28 mouse cellular contexts compared by ENCODE assay signal in the genomic region with DNA sequence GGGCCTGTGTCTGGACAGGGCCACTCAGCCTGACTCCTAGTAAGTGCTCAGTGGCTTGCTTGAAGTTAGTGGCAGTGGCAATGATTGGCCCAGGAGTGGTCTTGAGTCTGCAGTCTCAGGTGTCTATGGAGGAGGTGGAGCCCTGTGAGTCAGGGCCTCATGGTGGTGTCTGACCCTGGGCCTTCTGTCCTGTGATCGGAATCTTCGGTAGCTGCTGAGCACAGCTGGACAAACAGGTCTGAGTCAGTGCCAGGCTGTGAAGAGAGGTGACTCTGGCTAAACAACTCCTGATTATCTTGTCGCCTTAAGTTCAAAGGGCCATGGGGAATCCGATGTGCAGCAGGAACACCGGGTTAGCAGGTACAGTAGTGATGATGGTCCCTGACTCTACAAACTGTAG. TPM values are rescaled to one million over a fixed set of nuclear protein-coding genes. Genes with fewer than 3 reads are reported as not detected.
DNase-seq lines count a peak whose midpoint lies in the region; ATAC-seq lines count a peak whose summit lies in the region.
"Had no signal": no experiment of that assay in that cellular context is flagged by ENCODE, and none has a peak within 500 bp of the region (broad histone marks: within the 10 kb centered on the region; RNA-seq: fewer than 3 reads in every experiment).

No protein-coding gene starts in this region.

- 0 out of 2 replicates have a peak overlapping the region, but pooled peaks have one; percentile 22 for H3K27ac ChIP-seq in forebrain, embryonic 10.5 days
- no peak overlapping the region for H3K27ac ChIP-seq in forebrain, embryonic 13.5 days
- H3K27ac ChIP-seq in hindbrain, embryonic 13.5 days, result 0 out of 2 replicates have a peak overlapping the region, but pooled peaks have one; percentile 14
- H3K27ac ChIP-seq in hindbrain, embryonic 16.5 days (ENCODE audit: low read depth, low read length), result no peak overlapping the region
- peak overlapping the region; percentile 53 for H3K27ac ChIP-seq in macrophage
- H3K27ac ChIP-seq in forebrain, embryonic 15.5 days (replicated peaks), result no peak overlapping the region
- H3K27ac ChIP-seq: hindbrain, embryonic 12.5 days; midbrain, embryonic 12.5 days had no signal

- H3K9me3 ChIP-seq in forebrain, embryonic 10.5 days, result no peaks in the 10 kb centered on the region
- H3K9me3 ChIP-seq in forebrain, embryonic 13.5 days (replicated peaks), result no peaks in the 10 kb centered on the region
- no peaks in the 10 kb centered on the region for H3K9me3 ChIP-seq in hindbrain, embryonic 13.5 days
- no peaks in the 10 kb centered on the region for H3K9me3 ChIP-seq in hindbrain, embryonic 16.5 days (ENCODE audit: control insufficient read depth, low read length)
- H3K9me3 ChIP-seq in forebrain, embryonic 15.5 days, result no peaks in the 10 kb centered on the region
- H3K9me3 ChIP-seq: embryonic facial prominence, embryonic 13.5 days; hindbrain, embryonic 12.5 days; limb, embryonic 15.5 days; midbrain, embryonic 12.5 days had no signal

- no peak overlapping the region for H3K9ac ChIP-seq in forebrain, embryonic 13.5 days
- H3K9ac ChIP-seq in hindbrain, embryonic 13.5 days, result no peak overlapping the region
- H3K9ac ChIP-seq in hindbrain, embryonic 16.5 days (ENCODE audit: low read depth, low read length), result no peak overlapping the region
- H3K9ac ChIP-seq in forebrain, embryonic 15.5 days (replicated peaks), result no peak overlapping the region
- H3K9ac ChIP-seq: embryonic facial prominence, embryonic 13.5 days; hindbrain, embryonic 12.5 days; limb, embryonic 15.5 days; midbrain, embryonic 12.5 days had no signal

- H3K36me3 ChIP-seq in forebrain, embryonic 10.5 days (replicated peaks), result peaks cover 38% of the 10 kb centered on the region
- H3K36me3 ChIP-seq in forebrain, embryonic 13.5 days (ENCODE audit: poor library complexity, severe bottlenecking), result no peaks in the 10 kb centered on the region
- peaks cover 6% of the 10 kb centered on the region; the same call in 1 of the 2 replicates for H3K36me3 ChIP-seq in hindbrain, embryonic 13.5 days
- H3K36me3 ChIP-seq in hindbrain, embryonic 16.5 days (ENCODE audit: control insufficient read depth, insufficient read depth, low read length), result no peaks in the 10 kb centered on the region
- no peaks in the 10 kb centered on the region for H3K36me3 ChIP-seq in macrophage (ENCODE audit: inconsistent target)
- H3K36me3 ChIP-seq in forebrain, embryonic 15.5 days, result no peaks in the 10 kb centered on the region
- H3K36me3 ChIP-seq: hindbrain, embryonic 12.5 days; midbrain, embryonic 12.5 days had no signal

- H3K79me2 ChIP-seq in macrophage (ENCODE audit: inconsistent target), result no peaks in the 10 kb centered on the region

- DNase-seq in forebrain, embryonic 10.5 days (ENCODE audit: extremely low spot score, low spot score), result no peak
- DNase-seq in 3T3-L1 (ENCODE audit: low read depth, low spot score), result peak; percentile 39
- DNase-seq: cerebellum, adult 11-12 months; cerebellum, postnatal 14 days; layer of hippocampus, adult 9-11 months; left cerebral cortex, postnatal 4 days; spleen, adult 18-20 months had no signal

- WGBS in forebrain, embryonic 10.5 days, result 87% methylated on average over 5 of the region's 5 CpGs
- 96% methylated on average over 5 of the region's 5 CpGs for WGBS in forebrain, embryonic 13.5 days
- 86% methylated on average over 5 of the region's 5 CpGs for WGBS in hindbrain, embryonic 13.5 days
- 91% methylated on average over 5 of the region's 5 CpGs for WGBS in hindbrain, embryonic 16.5 days
- WGBS in macrophage (ENCODE audit: missing documents), result 94% methylated on average over 5 of the region's 5 CpGs
- 91% methylated on average over 5 of the region's 5 CpGs for WGBS in forebrain, embryonic 15.5 days

- no peak overlapping the region for H3K4me2 ChIP-seq in forebrain, embryonic 13.5 days
- H3K4me2 ChIP-seq in hindbrain, embryonic 13.5 days, result no peak overlapping the region
- H3K4me2 ChIP-seq in hindbrain, embryonic 16.5 days (ENCODE audit: low read length), result no peak overlapping the region
- no peak overlapping the region for H3K4me2 ChIP-seq in forebrain, embryonic 15.5 days (replicated peaks)
- H3K4me2 ChIP-seq: embryonic facial prominence, embryonic 13.5 days; hindbrain, embryonic 12.5 days; limb, embryonic 15.5 days; midbrain, embryonic 12.5 days had no signal

- peaks cover 25% of the 10 kb centered on the region for H3K4me1 ChIP-seq in forebrain, embryonic 10.5 days
- peaks cover 4% of the 10 kb centered on the region; the same call in 1 of the 2 replicates for H3K4me1 ChIP-seq in forebrain, embryonic 13.5 days
- peaks cover 28% of the 10 kb centered on the region for H3K4me1 ChIP-seq in hindbrain, embryonic 13.5 days (replicated peaks)
- peaks cover 11% of the 10 kb centered on the region; the same call in 1 of the 2 replicates for H3K4me1 ChIP-seq in hindbrain, embryonic 16.5 days (ENCODE audit: control insufficient read depth, insufficient read depth, low read depth, low read length)
- peaks cover 7% of the 10 kb centered on the region; the same call in 1 of the 2 replicates for H3K4me1 ChIP-seq in forebrain, embryonic 15.5 days

- no peak overlapping the region for H3K4me3 ChIP-seq in forebrain, embryonic 10.5 days
- H3K4me3 ChIP-seq in forebrain, embryonic 13.5 days, result no peak overlapping the region
- H3K4me3 ChIP-seq in hindbrain, embryonic 13.5 days, result no peak overlapping the region
- H3K4me3 ChIP-seq in hindbrain, embryonic 16.5 days (ENCODE audit: low read length), result no peak overlapping the region
- no peak overlapping the region for H3K4me3 ChIP-seq in macrophage (ENCODE audit: inconsistent target)
- no peak overlapping the region for H3K4me3 ChIP-seq in forebrain, embryonic 15.5 days
- H3K4me3 ChIP-seq: embryonic facial prominence, embryonic 13.5 days; erythroblast, embryonic 14.5 days; hindbrain, embryonic 12.5 days; limb, embryonic 15.5 days; midbrain, embryonic 12.5 days had no signal

- H3K27me3 ChIP-seq in forebrain, embryonic 10.5 days (ENCODE audit: poor library complexity, severe bottlenecking), result no peaks in the 10 kb centered on the region
- H3K27me3 ChIP-seq in forebrain, embryonic 13.5 days, result no peaks in the 10 kb centered on the region
- H3K27me3 ChIP-seq in hindbrain, embryonic 13.5 days, result no peaks in the 10 kb centered on the region
- no peaks in the 10 kb centered on the region for H3K27me3 ChIP-seq in hindbrain, embryonic 16.5 days (replicated peaks; ENCODE audit: control insufficient read depth, insufficient read depth, low read length)
- H3K27me3 ChIP-seq in forebrain, embryonic 15.5 days, result no peaks in the 10 kb centered on the region
- H3K27me3 ChIP-seq: embryonic facial prominence, embryonic 13.5 days; hindbrain, embryonic 12.5 days; limb, embryonic 15.5 days; midbrain, embryonic 12.5 days had no signal

- ATAC-seq in forebrain, embryonic 13.5 days, result no peak
- no peak for ATAC-seq in hindbrain, embryonic 13.5 days (ENCODE audit: low FRiP score)
- no peak for ATAC-seq in hindbrain, embryonic 16.5 days
- no peak for ATAC-seq in inflammation-experienced regulatory T-cells, adult 6 months
- no peak for ATAC-seq in forebrain, embryonic 15.5 days (replicated peaks)
- ATAC-seq: forebrain, embryonic 14.5 days had no signal

RNA-seq across cellular contexts. Expression of a gene that starts 12.2 kb away (rescaled TPM):
- polyA plus RNA-seq in forebrain, embryonic 10.5 days (2016; fragmentation: Nextera tagmentation; extraction: Ambion mirVana), result 7.3 and 7.8 TPM in 2 replicates
- polyA plus RNA-seq in forebrain, embryonic 13.5 days (2015; fragmentation: Nextera tagmentation; extraction: Ambion mirVana), result 4.5 and 5.2 TPM in 2 replicates
- 7.0 and 7.1 TPM in 2 replicates for polyA plus RNA-seq in hindbrain, embryonic 13.5 days (2015; fragmentation: Nextera tagmentation; extraction: Ambion mirVana)
- polyA plus RNA-seq in hindbrain, embryonic 16.5 days (2015; fragmentation: Nextera tagmentation; extraction: Ambion mirVana), result 7.3 and 7.9 TPM in 2 replicates
- total RNA-seq in macrophage (2018; cell fraction: chromatin; rRNA removed), result 1 to 10 TPM in 18 of 26 experiments, under 1 TPM in 8; 0.36 to 5.7 (median 1.9) TPM
- total RNA-seq in macrophage (2018; cell fraction: cytosol; rRNA removed), result 1 to 10 TPM; 2.6 to 5.8 (median 4.4) TPM
- 1 to 10 TPM; 1.4 to 8.5 (median 2.7) TPM for total RNA-seq in macrophage (2018; cell fraction: nucleus; rRNA removed)
- polyA plus RNA-seq in macrophage (2018), result 3.5 to 9.1 TPM (median 3.9 TPM) in 3 replicates
- 10 to 100 TPM; 40.7 to 52.4 (median 50.7) TPM for polyA plus RNA-seq in inflammation-experienced regulatory T-cells, adult 6 months (2017; shearing (Covaris generic))
- 5.7 and 6.1 TPM in 2 replicates for polyA plus RNA-seq in forebrain, embryonic 15.5 days (2015; fragmentation: Nextera tagmentation; extraction: Ambion mirVana)

RNA-seq across cellular contexts. Expression of a gene that starts 23.3 kb away (rescaled TPM):
- polyA plus RNA-seq in forebrain, embryonic 10.5 days (2016; fragmentation: Nextera tagmentation; extraction: Ambion mirVana), result 104 and 105 TPM in 2 replicates
- polyA plus RNA-seq in forebrain, embryonic 13.5 days (2015; fragmentation: Nextera tagmentation; extraction: Ambion mirVana), result 127 and 129 TPM in 2 replicates
- 142 and 145 TPM in 2 replicates for polyA plus RNA-seq in hindbrain, embryonic 13.5 days (2015; fragmentation: Nextera tagmentation; extraction: Ambion mirVana)
- polyA plus RNA-seq in hindbrain, embryonic 16.5 days (2015; fragmentation: Nextera tagmentation; extraction: Ambion mirVana), result 142 and 150 TPM in 2 replicates
- 10 to 100 TPM; 32.2 to 61.0 (median 47.4) TPM for total RNA-seq in macrophage (2018; cell fraction: chromatin; rRNA removed)
- 10 to 100 TPM; 66.4 to 91.8 (median 78.1) TPM for total RNA-seq in macrophage (2018; cell fraction: cytosol; rRNA removed)
- 10 to 100 TPM; 53.1 to 95.2 (median 76.3) TPM for total RNA-seq in macrophage (2018; cell fraction: nucleus; rRNA removed)
- polyA plus RNA-seq in macrophage (2018), result 48.3 to 76.8 TPM (median 72.3 TPM) in 3 replicates
- polyA plus RNA-seq in inflammation-experienced regulatory T-cells, adult 6 months (2017; shearing (Covaris generic)), result 100 to 1,000 TPM; 126 to 160 (median 144) TPM
- 136 TPM in 2 replicates for polyA plus RNA-seq in forebrain, embryonic 15.5 days (2015; fragmentation: Nextera tagmentation; extraction: Ambion mirVana)

RNA-seq across cellular contexts. Expression of a gene that starts 27.2 kb away (rescaled TPM):
- 1.8 TPM in 2 replicates for polyA plus RNA-seq in forebrain, embryonic 10.5 days (2016; fragmentation: Nextera tagmentation; extraction: Ambion mirVana)
- polyA plus RNA-seq in forebrain, embryonic 13.5 days (2015; fragmentation: Nextera tagmentation; extraction: Ambion mirVana), result 1.7 and 3.4 TPM in 2 replicates
- polyA plus RNA-seq in hindbrain, embryonic 13.5 days (2015; fragmentation: Nextera tagmentation; extraction: Ambion mirVana), result 9.0 and 9.6 TPM in 2 replicates
- polyA plus RNA-seq in hindbrain, embryonic 16.5 days (2015; fragmentation: Nextera tagmentation; extraction: Ambion mirVana), result 16.9 and 20.4 TPM in 2 replicates
- total RNA-seq in macrophage (2018; cell fraction: chromatin; rRNA removed), result 1 to 10 TPM in 14 of 26 experiments, under 1 TPM in 1, not detected in 11; 0.74 to 5.6 (median 1.8) TPM
- total RNA-seq in macrophage (2018; cell fraction: cytosol; rRNA removed), result not detected
- 1 to 10 TPM in 8 of 26 experiments, not detected in 18; 1.5 to 3.1 (median 1.9) TPM for total RNA-seq in macrophage (2018; cell fraction: nucleus; rRNA removed)
- polyA plus RNA-seq in macrophage (2018), result not detected in 3 replicates
- not detected for polyA plus RNA-seq in inflammation-experienced regulatory T-cells, adult 6 months (2017; shearing (Covaris generic))
- 3.5 and 4.2 TPM in 2 replicates for polyA plus RNA-seq in forebrain, embryonic 15.5 days (2015; fragmentation: Nextera tagmentation; extraction: Ambion mirVana)
- total RNA-seq: gastrocnemius, postnatal 25 days; heart, adult 18-20 months had no signal
- polyA plus RNA-seq: erythroblast, embryonic 14.5 days; liver, embryonic 16.5 days had no signal

RNA-seq across cellular contexts. Expression of a gene that starts 28.1 kb away (rescaled TPM):
- polyA plus RNA-seq in forebrain, embryonic 10.5 days (2016; fragmentation: Nextera tagmentation; extraction: Ambion mirVana), result 0.19 and 0.30 TPM in 2 replicates
- polyA plus RNA-seq in forebrain, embryonic 13.5 days (2015; fragmentation: Nextera tagmentation; extraction: Ambion mirVana), result 0.18 and 0.39 TPM in 2 replicates
- polyA plus RNA-seq in hindbrain, embryonic 13.5 days (2015; fragmentation: Nextera tagmentation; extraction: Ambion mirVana), result 0.53 and 0.56 TPM in 2 replicates
- polyA plus RNA-seq in hindbrain, embryonic 16.5 days (2015; fragmentation: Nextera tagmentation; extraction: Ambion mirVana), result 0.72 and 1.6 TPM in 2 replicates
- total RNA-seq in macrophage (2018; cell fraction: chromatin; rRNA removed), result under 1 TPM in 2 of 26 experiments, not detected in 24; 0.56 to 0.57 TPM
- under 1 TPM in 1 of 26 experiments, not detected in 25; 0.09 TPM for total RNA-seq in macrophage (2018; cell fraction: cytosol; rRNA removed)
- not detected for total RNA-seq in macrophage (2018; cell fraction: nucleus; rRNA removed)
- not detected in 3 replicates for polyA plus RNA-seq in macrophage (2018)
- polyA plus RNA-seq in inflammation-experienced regulatory T-cells, adult 6 months (2017; shearing (Covaris generic)), result under 1 TPM in 1 of 3 experiments, not detected in 2; 0.31 TPM
- polyA plus RNA-seq in forebrain, embryonic 15.5 days (2015; fragmentation: Nextera tagmentation; extraction: Ambion mirVana), result 0.23 and 0.24 TPM in 2 replicates
- total RNA-seq: adrenal gland, adult 2 months; adrenal gland, postnatal 4 days; gastrocnemius, postnatal 25 days; heart, adult 18-20 months; neutrophil, adult 5-6 weeks had no signal
- polyA plus RNA-seq: adrenal gland, adult 2 months; embryonic facial prominence, embryonic 13.5 days; erythroblast, embryonic 14.5 days; heart, embryonic 16.5 days; limb, embryonic 15.5 days; lung, embryonic 16.5 days; urinary bladder, adult 2 months had no signal

RNA-seq across cellular contexts. Expression of a gene that starts 39.5 kb away (rescaled TPM):
- 15.7 and 17.6 TPM in 2 replicates for polyA plus RNA-seq in forebrain, embryonic 10.5 days (2016; fragmentation: Nextera tagmentation; extraction: Ambion mirVana)
- polyA plus RNA-seq in forebrain, embryonic 13.5 days (2015; fragmentation: Nextera tagmentation; extraction: Ambion mirVana), result 14.5 and 16.5 TPM in 2 replicates
- 22.8 and 23.4 TPM in 2 replicates for polyA plus RNA-seq in hindbrain, embryonic 13.5 days (2015; fragmentation: Nextera tagmentation; extraction: Ambion mirVana)
- polyA plus RNA-seq in hindbrain, embryonic 16.5 days (2015; fragmentation: Nextera tagmentation; extraction: Ambion mirVana), result 49.6 and 54.3 TPM in 2 replicates
- 100 to 1,000 TPM in 2 of 26 experiments, 10 to 100 TPM in 24; 17.3 to 114 (median 35.7) TPM for total RNA-seq in macrophage (2018; cell fraction: chromatin; rRNA removed)
- 10 to 100 TPM; 19.7 to 54.7 (median 39.3) TPM for total RNA-seq in macrophage (2018; cell fraction: cytosol; rRNA removed)
- total RNA-seq in macrophage (2018; cell fraction: nucleus; rRNA removed), result 100 to 1,000 TPM in 2 of 26 experiments, 10 to 100 TPM in 24; 25.3 to 122 (median 46.9) TPM
- polyA plus RNA-seq in macrophage (2018), result 30.1 to 43.5 TPM (median 34.6 TPM) in 3 replicates
- polyA plus RNA-seq in inflammation-experienced regulatory T-cells, adult 6 months (2017; shearing (Covaris generic)), result 10 to 100 TPM; 31.5 to 42.6 (median 33.5) TPM
- polyA plus RNA-seq in forebrain, embryonic 15.5 days (2015; fragmentation: Nextera tagmentation; extraction: Ambion mirVana), result 25.9 and 26.4 TPM in 2 replicates

Comparison
In these comparisons a context has a peak if more than half of its experiments do, and no peak if none do; other contexts are left out.
1. H3K27ac ChIP-seq: peak in forebrain, embryonic 10.5 days (single experiment), hindbrain, embryonic 13.5 days (single experiment) and macrophage (single experiment); none in forebrain, embryonic 13.5 days (single experiment), hindbrain, embryonic 16.5 days (single experiment) and forebrain, embryonic 15.5 days (single experiment).